Mouse (Mus musculus): ENCODE results near the gene Tmem60.
A peak's percentile ranks its signal among the peaks of the same experiment; 100 is the strongest.

The Tmem60 gene

GRCm38 (mm10) chr5:20881915-20882800, at the start of gene Tmem60, which contains the start of gene Phtf2:
Tmem60 (plus strand) TSS chr5:20882191.
Phtf2 (minus strand) TSS chr5:20882124.
- peak; percentile 99 for DNase-seq (ENCODE audit: low read depth, low spot score)

- DNase-seq (ENCODE audit: low read depth, low spot score): no peak
Measured at GRCm38 (mm10) chr5:20834399-20834798, 47.6 kb upstream of the Tmem60 start.

GRCm38 (mm10) chr5:20837082-20837481, 44.9 kb upstream of the Tmem60 start:
- no peak for DNase-seq (ENCODE audit: low read depth, low spot score)

- no peak for DNase-seq (ENCODE audit: low read depth, low spot score)
Measured at GRCm38 (mm10) chr5:20843405-20843804, 38.6 kb upstream of the Tmem60 start.

DNA sequence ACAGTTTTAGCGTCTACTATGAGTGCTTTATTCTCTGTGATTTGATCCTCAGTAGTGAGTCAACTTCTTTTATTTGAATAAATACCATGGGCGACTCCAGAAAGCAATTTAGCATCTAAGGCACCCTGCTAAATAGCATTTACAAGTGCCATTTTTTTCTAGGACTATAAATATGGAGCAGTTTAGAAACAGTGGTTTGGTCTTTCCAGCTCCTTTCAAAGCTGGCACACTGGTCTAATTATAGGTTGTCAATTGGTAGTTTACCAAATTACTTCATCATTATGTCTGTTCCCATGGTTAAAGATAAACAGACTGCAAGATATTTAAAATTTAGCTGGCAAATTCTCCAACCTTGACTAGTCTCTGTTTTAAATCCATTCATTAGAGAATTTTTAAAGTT, 38.2 kb upstream of the Tmem60 start:
- peak; percentile 66 for DNase-seq (ENCODE audit: low read depth, low spot score)

DNA sequence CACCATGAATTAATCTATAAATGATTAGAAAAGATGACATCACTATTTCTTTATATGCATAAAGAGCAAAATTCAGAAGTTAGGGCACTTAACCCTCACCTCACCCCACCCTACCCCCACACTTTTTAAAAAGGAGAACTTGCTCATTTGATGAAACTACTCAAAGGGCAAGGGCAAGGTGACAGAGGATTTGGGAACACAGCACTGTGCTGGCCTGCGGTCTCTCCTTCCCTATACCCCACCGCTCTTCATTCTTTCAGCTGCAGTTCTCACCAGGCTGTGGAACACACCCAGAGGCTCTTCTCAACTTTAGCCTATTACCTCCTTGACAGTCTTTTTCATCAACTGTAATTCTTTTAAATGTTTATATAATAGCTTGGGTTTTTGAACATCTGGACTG, 35.0 kb upstream of the Tmem60 start:
- DNase-seq (ENCODE audit: low read depth, low spot score): no peak

DNA sequence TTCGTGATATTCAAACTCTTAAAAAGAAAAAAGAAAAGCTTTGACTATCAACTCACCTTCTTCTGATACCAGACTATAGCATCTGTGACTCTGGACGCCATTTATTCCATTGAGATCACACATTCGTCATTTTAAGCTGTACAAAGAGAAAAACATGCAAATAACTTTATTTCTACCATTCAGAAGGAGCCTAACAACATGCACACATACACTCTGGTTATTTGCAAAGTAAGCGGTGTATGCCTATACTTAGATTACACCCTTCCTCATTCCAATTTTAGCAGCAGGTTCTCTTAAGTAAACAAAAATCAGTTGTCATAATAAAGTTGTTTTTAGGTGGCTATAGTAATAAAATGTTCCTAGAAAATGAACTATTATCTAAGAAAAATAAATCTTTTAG, 26.9 kb upstream of the Tmem60 start:
- DNase-seq (ENCODE audit: low read depth, low spot score): no peak

GRCm38 (mm10) chr5:20858404-20858803, 23.6 kb upstream of the Tmem60 start:
- DNase-seq (ENCODE audit: low read depth, low spot score): no peak

- no peak for DNase-seq (ENCODE audit: low read depth, low spot score)
Measured at GRCm38 (mm10) chr5:20860565-20860964, 21.4 kb upstream of the Tmem60 start.

GRCm38 (mm10) chr5:20861901-20862300, 20.1 kb upstream of the Tmem60 start:
- no peak for DNase-seq (ENCODE audit: low read depth, low spot score)

GRCm38 (mm10) chr5:20864216-20864969, 17.6 kb upstream of the Tmem60 start:
- DNase-seq (ENCODE audit: low read depth, low spot score): no peak

DNA sequence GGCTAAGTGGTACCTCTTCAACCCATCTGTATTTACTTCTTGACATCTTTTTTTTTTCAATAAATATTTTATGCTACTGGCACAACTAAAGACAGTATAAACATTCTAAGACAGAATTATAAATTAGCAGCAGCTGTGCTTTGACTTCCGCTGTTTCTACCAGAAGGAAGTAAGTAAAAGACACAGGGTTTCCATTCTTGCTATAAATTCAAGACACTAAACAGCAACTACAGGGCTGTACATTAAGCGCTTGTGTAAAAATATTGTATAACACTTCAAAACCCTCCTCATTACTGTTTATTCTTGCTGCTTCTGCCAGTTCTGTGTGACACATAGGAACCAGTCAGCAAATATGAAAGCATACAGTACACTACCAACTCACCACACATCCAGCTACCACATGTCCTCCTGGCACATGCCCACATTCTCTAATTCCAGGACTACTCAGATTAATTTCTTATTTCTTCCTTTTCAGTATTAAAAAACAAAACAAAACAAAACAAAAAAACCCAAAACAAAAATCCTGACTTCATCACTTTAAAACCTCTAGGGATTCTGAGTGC, 16.7 kb upstream of the Tmem60 start:
- DNase-seq (ENCODE audit: low read depth, low spot score): no peak

GRCm38 (mm10) chr5:20873146-20873545, 8.8 kb upstream of the Tmem60 start:
- no peak for DNase-seq (ENCODE audit: low read depth, low spot score)

DNA sequence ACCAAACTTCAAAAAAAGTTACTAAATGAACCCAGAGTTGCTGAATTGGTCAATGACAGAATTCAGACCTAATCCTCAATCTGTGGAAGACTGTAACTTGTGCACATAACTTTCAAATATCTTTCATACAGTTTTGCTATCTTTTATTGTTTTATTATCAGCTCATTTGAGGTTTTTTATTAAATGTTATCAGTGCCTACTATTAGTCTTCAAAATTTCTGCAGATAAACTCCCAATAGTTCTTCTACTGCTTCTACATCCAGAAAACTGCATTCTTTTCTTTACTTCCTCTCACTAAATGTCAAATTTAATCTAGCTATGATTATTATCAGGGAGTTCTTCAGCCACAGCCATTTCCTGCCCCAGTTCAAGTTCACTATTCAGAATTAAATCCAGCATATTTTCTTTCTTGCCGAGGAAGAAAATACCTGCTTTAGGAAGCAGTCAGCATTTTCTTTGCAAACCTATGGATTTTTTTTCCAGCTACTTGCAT, 5.0 kb upstream of the Tmem60 start:
- DNase-seq (ENCODE audit: low read depth, low spot score): no peak

- no peak for DNase-seq (ENCODE audit: low read depth, low spot score)
Measured at GRCm38 (mm10) chr5:20880386-20880785, 1.6 kb upstream of the Tmem60 start.

DNA sequence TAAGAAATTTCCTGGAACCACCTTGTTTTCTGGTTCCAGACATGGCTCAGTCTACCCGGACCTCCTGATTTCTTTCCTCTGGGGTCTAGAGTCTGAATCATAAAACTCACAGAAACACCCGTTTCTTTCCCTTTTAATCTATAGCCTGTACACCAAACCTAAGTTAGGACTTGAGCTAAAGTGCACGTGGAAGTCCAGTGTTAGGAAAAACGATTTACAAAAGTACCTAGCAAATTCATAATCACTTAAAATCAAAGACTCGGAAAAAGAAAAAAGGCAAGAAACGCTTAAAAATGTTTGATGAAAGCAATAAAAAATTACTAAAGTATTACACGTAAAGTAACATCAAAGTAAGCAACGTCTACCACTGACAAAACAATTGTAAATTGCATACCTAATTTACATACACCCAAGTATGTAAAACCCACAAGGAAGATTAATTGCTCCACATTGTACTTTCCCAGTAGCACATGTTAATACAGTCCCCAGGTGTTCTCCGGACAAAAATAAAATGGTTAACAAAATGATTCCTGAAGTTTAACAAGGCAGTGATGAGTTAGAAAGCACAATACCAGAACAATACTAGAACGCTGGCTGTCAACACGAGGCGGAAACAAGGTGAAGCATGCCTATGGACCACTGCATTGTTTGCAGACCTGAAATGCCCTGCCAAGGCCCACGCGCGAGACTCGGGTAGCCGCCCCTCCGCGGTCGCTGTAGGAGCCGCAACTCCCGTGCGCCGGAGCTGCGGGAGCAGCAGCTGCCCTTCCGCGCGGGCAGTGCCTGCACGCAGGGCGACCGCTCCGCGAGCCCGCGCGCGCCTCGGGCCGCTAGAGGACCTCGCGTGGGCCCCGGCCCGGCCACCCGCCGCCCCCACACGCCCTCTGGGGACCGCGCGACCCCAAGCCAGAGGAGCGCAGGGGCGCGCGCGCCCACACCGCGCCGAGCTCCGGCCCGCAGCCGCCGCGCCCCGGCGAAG, 905 bp upstream of the Tmem60 start:
- no peak for DNase-seq (ENCODE audit: low read depth, low spot score)

DNA sequence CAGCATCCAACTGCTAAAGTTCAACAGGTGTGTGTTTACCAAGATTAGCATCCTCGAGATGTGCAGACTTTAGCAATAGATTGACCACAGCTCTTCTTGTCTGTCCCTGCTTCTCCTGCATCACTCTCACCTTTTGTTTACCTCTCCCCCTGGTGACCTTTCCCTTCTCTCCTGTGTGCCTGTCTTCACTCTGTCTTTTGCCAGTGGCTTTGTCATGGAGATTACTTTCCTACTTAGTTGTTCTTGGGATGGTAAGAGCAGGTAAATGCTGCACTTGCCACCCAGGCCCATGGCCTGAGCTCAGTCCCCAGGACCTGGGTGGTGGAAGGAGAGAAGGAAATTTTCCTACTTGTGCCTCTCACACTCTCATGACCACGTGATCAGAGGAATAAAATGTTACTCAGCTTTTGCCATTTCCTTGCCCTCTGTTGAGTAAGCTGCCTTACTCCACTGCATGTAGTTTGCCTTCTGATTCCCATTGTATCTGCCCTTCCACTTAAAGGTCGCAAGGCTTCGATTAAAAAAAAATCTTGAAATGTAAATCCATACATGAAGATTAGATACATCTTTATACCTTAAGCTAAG, 2.1 kb downstream of the Tmem60 start:
- no peak for DNase-seq (ENCODE audit: low read depth, low spot score)

GRCm38 (mm10) chr5:20897446-20898167, 15.6 kb downstream of the Tmem60 start:
- no peak for DNase-seq (ENCODE audit: low read depth, low spot score)

DNA sequence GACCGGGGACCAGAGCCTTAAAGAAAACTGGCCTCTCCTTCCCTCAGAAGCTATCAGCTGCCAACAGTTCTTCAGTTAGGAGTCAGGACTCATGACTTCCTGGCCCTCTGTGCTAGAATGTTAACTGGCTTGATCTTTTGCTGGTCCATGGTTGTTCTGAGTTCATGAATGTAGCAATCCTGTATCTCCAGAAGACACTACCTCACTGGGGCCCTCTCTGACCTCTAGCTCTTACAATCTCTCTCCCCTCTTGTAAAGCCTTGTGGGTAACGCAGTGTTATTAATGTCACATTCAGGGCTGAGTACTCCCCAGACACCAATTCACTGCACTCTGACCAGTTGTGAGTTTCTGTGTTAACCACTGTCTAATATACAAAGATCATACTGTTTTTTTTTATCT, 22.7 kb downstream of the Tmem60 start:
- DNase-seq (ENCODE audit: low read depth, low spot score): no peak

DNA sequence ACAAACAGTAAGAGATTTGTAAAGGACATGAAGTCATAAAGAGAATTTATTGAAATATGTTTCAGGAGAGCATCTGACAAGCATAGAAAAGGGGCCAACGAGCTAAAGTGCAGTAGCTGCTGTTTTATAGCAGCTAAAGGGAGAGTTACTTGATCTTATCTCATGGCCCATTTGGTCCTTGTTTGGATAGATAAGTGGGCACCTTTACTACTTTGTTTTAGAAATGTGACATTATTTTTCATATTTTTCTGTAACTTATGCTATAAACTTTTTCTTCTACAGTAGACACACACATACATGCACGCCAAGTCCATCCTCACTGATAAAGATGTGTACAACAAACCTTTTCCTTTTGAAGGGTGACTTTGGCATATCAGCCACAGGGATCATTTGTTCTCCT, 23.4 kb downstream of the Tmem60 start:
- DNase-seq (ENCODE audit: low read depth, low spot score): no peak
